Comparison of ENCODE assay signal across 7 mouse cellular contexts in genomic region chrX:163908337-163909250, GRCm38 (mm10). TPM values are rescaled to one million over a fixed set of nuclear protein-coding genes. Genes with fewer than 3 reads are reported as not detected.
DNase-seq lines count a peak whose midpoint lies in the region; ATAC-seq lines count a peak whose summit lies in the region.

Ap1s2 (plus strand) TSS chrX:163909017.

- peak within 1 kb of the TSS; percentile 57 for H3K4me3 ChIP-seq in embryonic facial prominence, embryonic 11.5 days (ENCODE audit: low read depth, low read length)
- peak within 1 kb of the TSS; percentile 64 for H3K4me3 ChIP-seq in limb, embryonic 10.5 days
- H3K4me3 ChIP-seq in midbrain, embryonic 13.5 days (replicated peaks), result peak within 1 kb of the TSS; percentile 63

- H3K4me2 ChIP-seq in embryonic facial prominence, embryonic 11.5 days (ENCODE audit: low read depth, low read length), result peak within 1 kb of the TSS; percentile 48
- peak within 1 kb of the TSS; percentile 54 for H3K4me2 ChIP-seq in midbrain, embryonic 13.5 days (replicated peaks)

- H3K9me3 ChIP-seq in embryonic facial prominence, embryonic 11.5 days (replicated peaks; ENCODE audit: control insufficient read depth, low read length), result no peaks in the 10 kb centered on the region
- H3K9me3 ChIP-seq in limb, embryonic 10.5 days (replicated peaks), result peaks cover 8% of the 10 kb centered on the region; the same call in 1 of the 2 replicates
- H3K9me3 ChIP-seq in midbrain, embryonic 13.5 days, result no peaks in the 10 kb centered on the region

- peak; percentile 95 for DNase-seq in adrenal gland, postnatal 14 days
- DNase-seq in embryonic facial prominence, embryonic 11.5 days (ENCODE audit: low spot score), result peak; percentile 92
- DNase-seq in kidney, adult 11 months, result peak; percentile 96
- DNase-seq in limb, embryonic 10.5 days (ENCODE audit: low spot score), result peak; percentile 93
- peak; percentile 86 for DNase-seq in spleen, adult 12 weeks (ENCODE audit: low spot score)

- H3K4me1 ChIP-seq in embryonic facial prominence, embryonic 11.5 days (ENCODE audit: control insufficient read depth, insufficient read depth, low read length), result no peaks in the 10 kb centered on the region
- no peaks in the 10 kb centered on the region for H3K4me1 ChIP-seq in limb, embryonic 10.5 days
- 0 out of 2 replicates have a peak, but pooled peaks cover 3% of the 10 kb centered on the region for H3K4me1 ChIP-seq in midbrain, embryonic 13.5 days (replicated peaks)

- 17% methylated on average over 62 of the region's 80 CpGs for WGBS in embryonic facial prominence, embryonic 11.5 days
- WGBS in limb, embryonic 10.5 days, result 12% methylated on average over 67 of the region's 80 CpGs
- 21% methylated on average over 73 of the region's 80 CpGs for WGBS in midbrain, embryonic 13.5 days

- H3K36me3 ChIP-seq in embryonic facial prominence, embryonic 11.5 days (replicated peaks; ENCODE audit: control insufficient read depth, insufficient read depth, low read depth, low read length), result no peaks in the 10 kb centered on the region
- H3K36me3 ChIP-seq in limb, embryonic 10.5 days, result no peaks in the 10 kb centered on the region
- H3K36me3 ChIP-seq in midbrain, embryonic 13.5 days, result no peaks in the 10 kb centered on the region

- no peaks in the 10 kb centered on the region for H3K27me3 ChIP-seq in embryonic facial prominence, embryonic 11.5 days (ENCODE audit: control insufficient read depth, insufficient read depth, low read length)
- H3K27me3 ChIP-seq in limb, embryonic 10.5 days (ENCODE audit: low read depth, poor library complexity, severe bottlenecking), result peaks cover 63% of the 10 kb centered on the region
- peaks cover 6% of the 10 kb centered on the region; the same call in 1 of the 2 replicates for H3K27me3 ChIP-seq in midbrain, embryonic 13.5 days

- peak; percentile 100 for ATAC-seq in embryonic facial prominence, embryonic 11.5 days (replicated peaks; ENCODE audit: insufficient number of reproducible peaks, low FRiP score, low TSS enrichment, low read depth)
- ATAC-seq in granulocyte monocyte progenitor cell, adult 5-6 weeks (replicated peaks; ENCODE audit: poor library complexity, severe bottlenecking), result peak; percentile 92
- ATAC-seq in midbrain, embryonic 13.5 days, result peak; percentile 99

- H3K27ac ChIP-seq in embryonic facial prominence, embryonic 11.5 days (replicated peaks; ENCODE audit: low read depth, low read length), result peak within 1 kb of the TSS; percentile 70
- peak within 1 kb of the TSS; percentile 88 for H3K27ac ChIP-seq in limb, embryonic 10.5 days
- H3K27ac ChIP-seq in midbrain, embryonic 13.5 days, result peak within 1 kb of the TSS; percentile 90

- H3K9ac ChIP-seq in embryonic facial prominence, embryonic 11.5 days (replicated peaks; ENCODE audit: low read length), result peak within 1 kb of the TSS; percentile 62
- peak within 1 kb of the TSS; percentile 72 for H3K9ac ChIP-seq in midbrain, embryonic 13.5 days (replicated peaks)

RNA-seq across cellular contexts. Expression of gene Ap1s2, which starts in this region (rescaled TPM):
- 20.3 and 25.0 TPM in 2 replicates for total RNA-seq in adrenal gland, postnatal 14 days (2021)
- 28.9 and 32.1 TPM in 2 replicates for polyA plus RNA-seq in embryonic facial prominence, embryonic 11.5 days (2014; fragmentation: Nextera tagmentation; extraction: Ambion mirVana)
- total RNA-seq in granulocyte monocyte progenitor cell, adult 5-6 weeks (2014; fragmentation: Nextera tagmentation), result 48.8 and 68.5 TPM in 2 replicates
- 32.0 and 38.7 TPM in 2 replicates for total RNA-seq in granulocyte monocyte progenitor cell, adult 5-6 weeks (2017)
- polyA plus RNA-seq in limb, embryonic 10.5 days (2016; fragmentation: Nextera tagmentation; extraction: Ambion mirVana), result 13.4 and 17.9 TPM in 2 replicates
- 69.3 and 89.6 TPM in 2 replicates for polyA plus RNA-seq in midbrain, embryonic 13.5 days (2015; fragmentation: Nextera tagmentation; extraction: Ambion mirVana)

Comparison
In these comparisons a context has a peak if more than half of its experiments do, and no peak if none do; other contexts are left out.
1. Peak in every context shown above with its lines: DNase-seq, ATAC-seq, H3K4me3 ChIP-seq and H3K27ac ChIP-seq.